Mouse (Mus musculus): ENCODE measurements at regions not wholly inside any gene's neighbourhood (a gene's known extent, or its start where the extent isn't known, plus 50 kb on each side); places are given as distances from the start of the nearest gene placed in this dataset.

GRCm38 (mm10) chr1:43633246-43633645, 97.2 kb upstream of the 1500015O10Rik start:
- DNase-seq: no peak

- DNase-seq: peak; percentile 48
Observed at GRCm38 (mm10) chr1:43635718-43636117, 94.7 kb upstream of the 1500015O10Rik start.

GRCm38 (mm10) chr1:43637956-43638355, 92.4 kb upstream of the 1500015O10Rik start:
- no peak for DNase-seq

- no peak for DNase-seq
Observed at GRCm38 (mm10) chr1:43672031-43672430, 58.4 kb upstream of the 1500015O10Rik start.
